Mouse (Mus musculus) embryonic facial prominence, embryonic 11.5 days (tissue): ENCODE results near the gene Asap3. TPM values are rescaled to one million over a fixed set of nuclear protein-coding genes. Genes with fewer than 3 reads are reported as not detected.
A peak's percentile ranks its signal among the peaks of the same experiment; 100 is the strongest.

Experiments used
- ATAC-seq: fragments of 200-750 bp; cut with Nextera tagmentation; replicated peaks from 2 replicates; pipeline ENCODE4 v1.8.0; 2017; ENCODE audit warnings: low read depth; ENCODE audit not compliant: insufficient number of reproducible peaks, low FRiP score, low TSS enrichment
- DNase-seq: peaks from one replicate; pipeline ENCODE4 v3.0.0-alpha.2; 2015; ENCODE audit warnings: low spot score
- H3K27ac ChIP-seq: fragments of 300-500 bp; sonication (generic); replicated peaks from 2 replicates; pipeline ENCODE4 v1.5.1; 2014; ENCODE audit warnings: mild to moderate bottlenecking, low read depth, low read length, control low read depth
- H3K27me3 ChIP-seq: fragments of 300-500 bp; sonication (generic); 2 replicates; pipeline ENCODE4 v1.6.1; 2014; ENCODE audit warnings: mild to moderate bottlenecking, low read length, moderate library complexity, mixed read lengths; ENCODE audit not compliant: control insufficient read depth, insufficient read depth
- H3K36me3 ChIP-seq: fragments of 300-500 bp; sonication (generic); replicated peaks from 2 replicates; pipeline ENCODE4 v1.6.1; 2014; ENCODE audit warnings: low read depth, mild to moderate bottlenecking, low read length, moderate library complexity, mixed read lengths; ENCODE audit not compliant: control insufficient read depth, insufficient read depth
- H3K4me1 ChIP-seq: fragments of 300-500 bp; sonication (generic); 2 replicates; pipeline ENCODE4 v1.6.1; 2014; ENCODE audit warnings: low read length, mixed read lengths; ENCODE audit not compliant: control insufficient read depth, insufficient read depth
- H3K4me2 ChIP-seq: fragments of 300-500 bp; sonication (generic); 2 replicates; pipeline ENCODE4 v1.6.1; 2014; ENCODE audit warnings: low read depth, mild to moderate bottlenecking, control low read depth, low read length, moderate library complexity
- H3K4me3 ChIP-seq: fragments of 300-500 bp; sonication (generic); 2 replicates; pipeline ENCODE4 v1.5.1; 2014; ENCODE audit warnings: low read depth, low read length, control low read depth
- H3K9ac ChIP-seq: fragments of 300-500 bp; sonication (generic); replicated peaks from 2 replicates; pipeline ENCODE4 v1.6.1; 2014; ENCODE audit warnings: mild to moderate bottlenecking, control low read depth, low read length
- H3K9me3 ChIP-seq: fragments of 300-500 bp; sonication (generic); replicated peaks from 2 replicates; pipeline ENCODE4 v1.6.1; 2016; ENCODE audit warnings: mild to moderate bottlenecking, low read length, inconsistent platforms, mixed read lengths; ENCODE audit not compliant: control insufficient read depth
- WGBS: fragments of 180-500 bp; shearing (Covaris S2); extraction: QIAGEN DNeasy Blood & Tissue Kit; methylation state at CpG from one replicate; pipeline ENCODE4 v1.1.7; 2014; 5-methylcytosine and 5-hydroxymethylcytosine counted together
- polyA plus RNA-seq: library from polyadenylated mRNA; unstranded; fragments of >200 nt; fragmentation: Nextera tagmentation; extraction: Ambion mirVana; gene quantifications from 2 replicates; pipeline ENCODE4 v1.2.1, GENCODE M21; 2014

Asap3 gene
- polyA plus RNA-seq, 1 experiment from 2014 or later = 2.9 TPM

- peaks cover 3% of the 10 kb centered on the region for H3K4me1 ChIP-seq
- H3K9me3 ChIP-seq = no peaks in the 10 kb centered on the region
- peak within 1 kb of the TSS; percentile 80 for H3K9ac ChIP-seq
- no peaks in the 10 kb centered on the region for H3K36me3 ChIP-seq
- peak within 1 kb of the TSS; percentile 98 for H3K4me2 ChIP-seq
- peak within 1 kb of the TSS; percentile 77 for H3K4me3 ChIP-seq
- H3K27me3 ChIP-seq = no peaks in the 10 kb centered on the region
- peak; percentile 85 for DNase-seq
- 0 out of 2 replicates have a peak within 1 kb of the TSS, but pooled peaks have one; percentile 47 for H3K27ac ChIP-seq
- 1% methylated on average over 35 of the region's 35 CpGs for WGBS
- ATAC-seq = no peak
Observed at GRCm38 (mm10) chr4:136172011-136172541, 34.1 kb upstream of the Asap3 start, which contains the start of gene E2f2. Gene E2f2 (plus strand): TSS chr4:136172394.

- WGBS = under 1% methylated on average over 48 of the region's 67 CpGs
- Histone ChIP-seq H3K27ac (0 out of 2 replicates have a peak overlapping the region, but pooled peaks have one; percentile 47), H3K9me3 (no peaks in the 10 kb centered on the region), H3K36me3 (no peaks in the 10 kb centered on the region), H3K4me1 (peaks cover 3% of the 10 kb centered on the region), H3K4me3 (peak overlapping the region; percentile 77), H3K27me3 (no peaks in the 10 kb centered on the region), H3K4me2 (peak overlapping the region; percentile 98), H3K9ac (peak overlapping the region; percentile 80)
- peak; percentile 53 for DNase-seq
- no peak for ATAC-seq
Observed at GRCm38 (mm10) chr4:136172542-136173209, 33.5 kb upstream of the Asap3 start.

- H3K9ac ChIP-seq = peak overlapping the region; percentile 80
- peak overlapping the region; percentile 77 for H3K4me3 ChIP-seq
- ATAC-seq (no peak), DNase-seq (no peak)
- no peaks in the 10 kb centered on the region for H3K36me3 ChIP-seq
- 4% methylated on average over 14 of the region's 14 CpGs for whole genome bisulfite sequencing
- H3K27ac ChIP-seq = 0 out of 2 replicates have a peak overlapping the region, but pooled peaks have one; percentile 47
- peaks cover 3% of the 10 kb centered on the region for H3K4me1 ChIP-seq
- H3K9me3 ChIP-seq = no peaks in the 10 kb centered on the region
- H3K4me2 ChIP-seq = peak overlapping the region; percentile 98
- H3K27me3 ChIP-seq = no peaks in the 10 kb centered on the region
Observed at GRCm38 (mm10) chr4:136173210-136173715, 32.9 kb upstream of the Asap3 start.

GRCm38 (mm10) chr4:136174216-136175193 lies 31.7 kb upstream of the Asap3 start:
- WGBS = 64% methylated on average over 13 of the region's 13 CpGs
- H3K9me3 ChIP-seq = no peaks in the 10 kb centered on the region
- no peak overlapping the region; the same call in 1 of the 2 replicates for H3K4me3 ChIP-seq
- no peak for ATAC-seq
- H3K27ac ChIP-seq = no peak overlapping the region
- H3K4me1 ChIP-seq = peaks cover 3% of the 10 kb centered on the region
- H3K4me2 ChIP-seq = peak overlapping the region; percentile 98; the same call in 1 of the 2 replicates
- DNase-seq = no peak
- no peaks in the 10 kb centered on the region for H3K27me3 ChIP-seq
- H3K9ac ChIP-seq = no peak overlapping the region
- H3K36me3 ChIP-seq = no peaks in the 10 kb centered on the region

- no peak overlapping the region for H3K9ac ChIP-seq
- no peak overlapping the region for H3K4me3 ChIP-seq
- H3K4me1 ChIP-seq = peaks cover 3% of the 10 kb centered on the region
- no peaks in the 10 kb centered on the region for H3K36me3 ChIP-seq
- ATAC-seq (no peak), DNase-seq (no peak)
- 69% methylated on average over 10 of the region's 10 CpGs for WGBS
- H3K9me3 ChIP-seq = no peaks in the 10 kb centered on the region
- peak overlapping the region; percentile 2; the same call in 1 of the 2 replicates for H3K4me2 ChIP-seq
- no peaks in the 10 kb centered on the region for H3K27me3 ChIP-seq
- no peak overlapping the region for H3K27ac ChIP-seq
Observed at GRCm38 (mm10) chr4:136176022-136176552, 30.1 kb upstream of the Asap3 start.

GRCm38 (mm10) chr4:136177244-136177611 lies 28.9 kb upstream of the Asap3 start:
- H3K4me1 ChIP-seq = peaks cover 3% of the 10 kb centered on the region
- WGBS = 40% methylated on average over 8 of the region's 8 CpGs
- DNase-seq = no peak

GRCm38 (mm10) chr4:136177612-136178474 lies 28.3 kb upstream of the Asap3 start:
- DNase-seq (no peak), ATAC-seq (no peak)
- Histone ChIP-seq H3K4me2 (no peak overlapping the region), H3K9ac (no peak overlapping the region), H3K4me1 (peaks cover 3% of the 10 kb centered on the region), H3K9me3 (no peaks in the 10 kb centered on the region), H3K36me3 (no peaks in the 10 kb centered on the region), H3K4me3 (no peak overlapping the region), H3K27ac (no peak overlapping the region), H3K27me3 (no peaks in the 10 kb centered on the region)
- WGBS = 78% methylated on average over 11 of the region's 11 CpGs

More at GRCm38 (mm10) chr4:136177244-136177611, 28.9 kb upstream of the Asap3 start:
- Histone ChIP-seq H3K9me3 (no peaks in the 10 kb centered on the region), H3K4me2 (no peak overlapping the region), H3K27me3 (no peaks in the 10 kb centered on the region), H3K27ac (no peak overlapping the region), H3K9ac (no peak overlapping the region), H3K36me3 (no peaks in the 10 kb centered on the region), H3K4me3 (no peak overlapping the region)
- ATAC-seq = no peak
